Mouse (Mus musculus): ENCODE data around the gene Qrfp. TPM values are rescaled to one million over a fixed set of nuclear protein-coding genes. Genes with fewer than 3 reads are reported as not detected.
A peak's percentile ranks its signal among the peaks of the same experiment; 100 is the strongest.

The Qrfp gene
- total and polyA plus RNA-seq, 3 experiments = 0.13 TPM; not detected in 2

- no peak overlapping the region for H3K9ac ChIP-seq (ENCODE audit: control insufficient read depth, low read depth, low read length, poor library complexity, severe bottlenecking)
- no peaks in the 10 kb centered on the region for H3K4me1 ChIP-seq (ENCODE audit: control insufficient read depth in 1 of 2, insufficient read depth in 2 of 2, low read length in 2 of 2)
- H3K9me3 ChIP-seq (replicated peaks; ENCODE audit: insufficient read depth, low read length) = no peaks in the 10 kb centered on the region
- H3K27ac ChIP-seq (ENCODE audit: control insufficient read depth, low read depth, low read length) = no peak overlapping the region
- H3K27me3 ChIP-seq (ENCODE audit: control insufficient read depth in 1 of 2, insufficient read depth in 2 of 2, low read length in 2 of 2) = no peaks in the 10 kb centered on the region; a peak in 1 of 4 replicates
- no peak overlapping the region for H3K4me3 ChIP-seq (ENCODE audit: control insufficient read depth in 1 of 2, insufficient read depth in 1 of 2, low read depth in 2 of 2, low read length in 2 of 2)
- no peaks in the 10 kb centered on the region for H3K36me3 ChIP-seq (ENCODE audit: control insufficient read depth in 1 of 2, insufficient read depth in 2 of 2, low read length in 2 of 2)
- H3K79me2 ChIP-seq (ENCODE audit: control insufficient read depth, insufficient read depth, low read length, poor library complexity) = no peaks in the 10 kb centered on the region
- DNase-seq (ENCODE audit: low read depth, low spot score) = no peak
- no peak for TF ChIP-seq BHLHE40 (IDR thresholded peaks at IDR 0.05; ENCODE audit: borderline replicate concordance, low read depth, low read length)
- TF ChIP-seq MXI1 (IDR thresholded peaks at IDR 0.05; ENCODE audit: low read depth, low read length) = no peak
- no peak for TF ChIP-seq KAT2A (conservative IDR thresholded peaks at IDR 0.05; ENCODE audit: low read depth, low read length)
- no peak for TF ChIP-seq USF2 (IDR thresholded peaks at IDR 0.05; ENCODE audit: borderline replicate concordance in 1 of 2, insufficient read depth in 1 of 2, low read depth in 1 of 2, low read length in 2 of 2)
- TF ChIP-seq MAFK (IDR thresholded peaks at IDR 0.05; ENCODE audit: borderline replicate concordance, low read depth, low read length) = no peak
- no peak for TF ChIP-seq SIN3A (IDR thresholded peaks at IDR 0.05; ENCODE audit: low read length)
- no peak for TF ChIP-seq NRF1 (IDR thresholded peaks at IDR 0.05; ENCODE audit: insufficient read depth, low read depth, low read length, poor library complexity, severe bottlenecking)
- no peak for TF ChIP-seq ELF1 (IDR thresholded peaks at IDR 0.05; ENCODE audit: low read depth, low read length)
- TF ChIP-seq TAL1 (IDR thresholded peaks at IDR 0.05; ENCODE audit: low read length) = no peak
- no peak for TF ChIP-seq CTCF (IDR thresholded peaks at IDR 0.05 in 2 of 3, conservative IDR thresholded peaks at IDR 0.05 in 1 of 3; ENCODE audit: control insufficient read depth in 1 of 3, insufficient read depth in 1 of 3, low read depth in 2 of 3, low read length in 3 of 3, poor library complexity in 1 of 3, severe bottlenecking in 1 of 3)
- TF ChIP-seq ZC3H11A (IDR thresholded peaks at IDR 0.05; ENCODE audit: low read depth, low read length) = no peak
- no peak for TF ChIP-seq NELFE (IDR thresholded peaks at IDR 0.05; ENCODE audit: low read depth, low read length)
- TF ChIP-seq MAZ (IDR thresholded peaks at IDR 0.05; ENCODE audit: low read depth, low read length) = no peak
These were observed 12.4 kb upstream of the Qrfp start for GRCm38 (mm10) chr2:31822524-31823371.

GRCm38 (mm10) chr2:31815367-31815766, 5.0 kb upstream of the Qrfp start:
- no peak overlapping the region for H3K9ac ChIP-seq (ENCODE audit: control insufficient read depth, low read depth, low read length, poor library complexity, severe bottlenecking)
- no peaks in the 10 kb centered on the region for H3K79me2 ChIP-seq (ENCODE audit: control insufficient read depth, insufficient read depth, low read length, poor library complexity)
- H3K27me3 ChIP-seq (ENCODE audit: control insufficient read depth in 1 of 2, insufficient read depth in 2 of 2, low read length in 2 of 2) = no peaks in the 10 kb centered on the region; a peak in 1 of 4 replicates
- no peaks in the 10 kb centered on the region for H3K36me3 ChIP-seq (ENCODE audit: control insufficient read depth in 1 of 2, insufficient read depth in 2 of 2, low read length in 2 of 2)
- no peak overlapping the region for H3K4me3 ChIP-seq (ENCODE audit: control insufficient read depth in 1 of 2, insufficient read depth in 1 of 2, low read depth in 2 of 2, low read length in 2 of 2)
- no peak overlapping the region for H3K27ac ChIP-seq (ENCODE audit: control insufficient read depth, low read depth, low read length)
- H3K9me3 ChIP-seq (replicated peaks; ENCODE audit: insufficient read depth, low read length) = no peaks in the 10 kb centered on the region
- TF ChIP-seq MAFK (IDR thresholded peaks at IDR 0.05; ENCODE audit: borderline replicate concordance, low read depth, low read length) (no peak), ELF1 (IDR thresholded peaks at IDR 0.05; ENCODE audit: low read depth, low read length) (no peak), SMC3 (IDR thresholded peaks at IDR 0.05; ENCODE audit: low read depth, low read length) (peak; percentile 88), SIN3A (IDR thresholded peaks at IDR 0.05; ENCODE audit: low read length) (no peak), USF2 (IDR thresholded peaks at IDR 0.05; ENCODE audit: borderline replicate concordance in 1 of 2, insufficient read depth in 1 of 2, low read depth in 1 of 2, low read length in 2 of 2) (no peak), RAD21 (IDR thresholded peaks at IDR 0.05; ENCODE audit: low read depth, low read length) (peak; percentile 76), POLR2AphosphoS5 (IDR thresholded peaks at IDR 0.05; ENCODE audit: borderline replicate concordance, low read depth, low read length) (no peak), GATA1 (IDR thresholded peaks at IDR 0.05; ENCODE audit: low read depth, low read length) (no peak), CTCF (IDR thresholded peaks at IDR 0.05 in 2 of 3, conservative IDR thresholded peaks at IDR 0.05 in 1 of 3; ENCODE audit: control insufficient read depth in 1 of 3, insufficient read depth in 1 of 3, low read depth in 2 of 3, low read length in 3 of 3, poor library complexity in 1 of 3, severe bottlenecking in 1 of 3) (peak; percentile 67 to 90 (median 88)), ZC3H11A (IDR thresholded peaks at IDR 0.05; ENCODE audit: low read depth, low read length) (peak; percentile 69), MXI1 (IDR thresholded peaks at IDR 0.05; ENCODE audit: low read depth, low read length) (no peak)
- H3K4me1 ChIP-seq (ENCODE audit: control insufficient read depth in 1 of 2, insufficient read depth in 2 of 2, low read length in 2 of 2) = no peaks in the 10 kb centered on the region
- DNase-seq (ENCODE audit: low read depth, low spot score) = peak; percentile 56
